Mouse (Mus musculus): ENCODE data around the gene Cenpm.
"Not testable (repeated sequence)": the region's sequence is repeated elsewhere in the genome, so short reads cannot be mapped to it uniquely, and the experiment has no call there.

The Cenpm gene

DNA sequence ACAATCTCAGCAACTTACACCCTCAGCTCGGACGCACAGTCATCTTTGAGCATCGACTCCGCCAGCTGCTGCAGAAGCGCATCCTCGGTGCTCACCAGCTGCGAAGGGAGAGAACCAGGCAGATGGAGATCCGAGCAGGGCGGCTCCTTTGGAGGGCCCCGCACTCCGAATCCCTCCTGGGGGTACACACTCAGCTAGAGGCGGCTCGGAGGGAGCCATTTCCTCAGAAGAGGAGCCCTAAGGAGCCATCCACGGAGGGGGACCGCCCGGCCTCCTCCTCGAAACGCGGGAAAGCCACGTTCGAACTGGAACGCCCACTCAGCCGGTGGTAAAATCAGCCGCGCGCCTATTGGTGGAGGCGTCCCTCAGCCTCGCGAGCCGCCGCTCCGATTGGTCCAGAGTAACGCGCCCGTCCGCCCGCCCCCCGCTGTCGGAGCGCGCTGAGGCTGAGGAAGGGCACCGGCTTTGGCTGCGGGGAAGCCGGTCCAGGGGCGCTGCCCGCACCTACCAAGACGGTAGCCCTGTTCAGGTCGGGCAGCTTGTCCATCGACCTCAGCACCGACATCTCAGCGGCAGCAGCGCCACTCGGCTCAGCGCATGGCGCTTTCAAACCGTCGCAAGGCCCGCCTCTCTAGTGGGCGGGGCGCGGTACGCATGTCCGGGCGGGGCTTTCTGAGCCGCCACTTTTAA, at the start of gene Cenpm:
Gene Cenpm, minus strand, starts transcription at position 634 of the 690 bp plus-strand sequence.
- peak; percentile 68 for DNase-seq (ENCODE audit: low read depth, low spot score)

DNA sequence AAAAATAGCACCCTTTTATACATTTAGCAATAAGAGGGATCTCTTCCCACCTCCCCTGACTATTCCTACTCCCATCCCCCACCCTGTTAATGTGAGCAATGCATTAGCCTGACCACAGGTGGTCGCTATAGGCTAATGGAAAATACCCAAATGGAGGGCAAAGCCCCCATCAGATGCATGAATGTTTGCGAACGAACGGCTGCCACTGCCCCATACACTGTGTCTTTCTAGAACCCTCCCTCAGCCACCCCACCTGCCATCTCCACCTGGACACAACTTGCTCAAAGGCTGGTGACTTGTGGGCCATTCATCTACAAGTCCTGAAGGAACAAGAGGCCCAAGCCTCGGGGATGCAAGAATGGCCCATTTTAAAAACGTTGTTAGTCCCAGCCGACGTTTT, 49.5 kb upstream of the Cenpm start:
- DNase-seq (ENCODE audit: low read depth, low spot score) = no peak

DNA sequence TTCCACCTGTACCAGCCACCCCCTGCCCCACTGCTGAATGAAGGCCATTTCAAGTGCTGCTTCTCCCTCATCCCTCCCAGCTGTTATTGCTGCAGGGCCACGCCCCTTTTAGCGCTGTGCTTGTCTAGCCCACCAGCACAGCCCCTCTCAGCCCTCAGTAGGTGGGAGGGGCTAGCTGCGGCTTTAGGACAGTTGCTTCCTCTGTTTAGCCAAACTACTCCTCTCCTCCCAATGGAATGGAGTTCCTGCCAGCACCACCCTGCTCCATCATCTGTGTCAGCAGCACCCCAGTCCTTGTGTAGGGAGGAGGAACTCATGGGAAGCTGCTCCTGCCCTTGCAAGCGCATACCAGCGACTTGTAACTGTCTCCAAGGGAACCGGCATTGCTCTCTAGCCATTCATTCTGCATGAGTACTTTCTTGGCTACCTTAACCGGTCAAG, 48.7 kb upstream of the Cenpm start:
- DNase-seq (ENCODE audit: low read depth, low spot score) = no peak

DNA sequence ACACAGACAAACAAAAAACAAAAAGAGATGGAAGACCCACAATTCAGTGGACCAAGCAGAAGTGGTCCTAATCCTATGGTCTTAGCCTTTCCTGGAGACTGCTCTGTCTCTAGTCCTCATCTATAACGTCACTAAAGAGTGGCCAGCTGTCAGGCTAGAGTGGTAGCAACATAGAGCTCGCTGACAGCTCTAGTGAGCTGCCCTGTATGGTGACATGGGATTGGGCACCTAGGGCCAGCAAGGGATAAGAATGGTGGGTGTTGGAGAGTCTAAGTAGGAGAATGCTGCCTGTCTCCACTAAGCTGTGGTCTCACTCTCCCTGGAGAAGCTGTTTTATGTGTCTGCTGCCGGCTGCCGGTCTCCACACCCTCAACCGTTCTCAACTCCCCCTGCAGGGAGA, 48.3 kb upstream of the Cenpm start:
- DNase-seq (ENCODE audit: low read depth, low spot score) = no peak

DNA sequence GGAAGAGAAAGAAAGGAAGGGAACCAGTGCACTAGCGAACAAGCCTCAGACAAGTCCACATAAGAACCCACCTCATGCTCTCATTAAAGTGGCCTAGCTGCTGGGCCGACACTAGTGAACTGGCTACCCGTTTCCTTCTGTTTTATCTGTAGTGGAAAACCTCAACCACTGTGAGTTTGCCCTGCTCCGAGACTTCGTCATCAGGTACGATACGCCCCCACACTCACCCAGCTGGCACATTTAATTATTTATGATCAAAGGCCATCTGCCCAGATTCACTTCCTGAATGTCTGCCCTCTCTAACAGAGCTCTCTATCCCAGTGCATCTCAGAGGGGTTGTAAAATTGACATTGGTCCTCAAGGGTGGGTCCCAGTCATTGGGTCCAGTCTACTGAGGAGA, 45.7 kb upstream of the Cenpm start:
- no peak for DNase-seq (ENCODE audit: low read depth, low spot score)

DNA sequence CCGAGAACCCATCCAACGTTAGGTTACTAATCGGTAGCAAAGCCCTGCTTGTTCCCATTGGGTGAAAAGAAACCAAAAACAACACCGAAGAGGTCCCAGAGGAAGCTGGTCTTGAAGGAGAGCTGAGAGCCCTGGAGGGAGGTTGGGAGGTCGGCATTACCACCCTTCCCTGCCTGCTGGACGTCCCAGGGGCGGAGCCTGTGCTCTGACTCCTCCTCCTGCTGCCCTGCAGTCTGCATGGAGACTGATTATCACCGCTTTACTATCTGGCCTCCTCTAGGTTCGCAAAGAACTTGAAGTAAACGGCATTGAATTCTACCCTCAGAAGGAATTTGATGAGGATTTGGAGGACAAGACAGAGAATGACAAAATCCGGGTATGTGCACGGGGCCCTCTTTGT, 41.6 kb upstream of the Cenpm start:
- DNase-seq (ENCODE audit: low read depth, low spot score) = no peak

DNA sequence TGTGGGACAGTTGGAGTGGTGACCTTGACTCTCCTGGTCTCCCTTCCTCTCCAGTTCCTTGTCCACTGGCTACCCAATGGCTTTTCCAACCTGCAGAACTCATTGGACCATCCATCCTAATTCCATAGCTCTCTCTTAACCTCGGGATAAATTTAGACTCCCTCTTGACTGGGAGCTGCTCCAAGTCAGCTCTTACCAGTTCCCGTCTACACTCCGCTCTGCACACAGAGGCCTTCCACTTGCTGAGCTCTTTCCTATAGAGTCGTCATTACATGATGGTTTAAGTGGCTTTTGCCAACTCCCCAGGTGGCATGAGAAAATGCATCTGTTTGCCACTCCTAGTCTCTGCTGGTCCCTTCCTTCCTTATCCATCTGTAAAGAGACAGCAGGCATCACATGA, 36.1 kb upstream of the Cenpm start:
- no peak for DNase-seq (ENCODE audit: low read depth, low spot score)

DNA sequence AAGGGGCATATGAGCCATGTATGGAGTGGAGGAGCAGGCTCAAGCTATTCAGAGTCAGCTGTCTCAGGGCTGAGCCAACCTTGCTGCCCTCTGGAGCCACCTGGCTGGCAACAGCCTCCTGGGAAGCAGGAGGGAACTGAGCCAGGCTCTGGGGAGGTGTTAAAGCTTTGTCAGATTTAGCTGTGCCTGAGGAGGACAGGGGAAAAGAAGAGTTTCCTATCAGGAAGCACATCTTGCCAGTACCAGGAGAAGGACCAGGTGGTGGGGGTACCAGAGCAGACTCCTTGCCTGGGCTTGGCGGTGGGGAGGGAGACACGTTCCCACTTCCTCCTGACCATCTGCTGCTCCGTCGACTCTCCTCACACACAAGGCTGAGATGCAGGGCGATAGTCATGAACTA, 33.0 kb upstream of the Cenpm start:
- no peak for DNase-seq (ENCODE audit: low read depth, low spot score)

DNA sequence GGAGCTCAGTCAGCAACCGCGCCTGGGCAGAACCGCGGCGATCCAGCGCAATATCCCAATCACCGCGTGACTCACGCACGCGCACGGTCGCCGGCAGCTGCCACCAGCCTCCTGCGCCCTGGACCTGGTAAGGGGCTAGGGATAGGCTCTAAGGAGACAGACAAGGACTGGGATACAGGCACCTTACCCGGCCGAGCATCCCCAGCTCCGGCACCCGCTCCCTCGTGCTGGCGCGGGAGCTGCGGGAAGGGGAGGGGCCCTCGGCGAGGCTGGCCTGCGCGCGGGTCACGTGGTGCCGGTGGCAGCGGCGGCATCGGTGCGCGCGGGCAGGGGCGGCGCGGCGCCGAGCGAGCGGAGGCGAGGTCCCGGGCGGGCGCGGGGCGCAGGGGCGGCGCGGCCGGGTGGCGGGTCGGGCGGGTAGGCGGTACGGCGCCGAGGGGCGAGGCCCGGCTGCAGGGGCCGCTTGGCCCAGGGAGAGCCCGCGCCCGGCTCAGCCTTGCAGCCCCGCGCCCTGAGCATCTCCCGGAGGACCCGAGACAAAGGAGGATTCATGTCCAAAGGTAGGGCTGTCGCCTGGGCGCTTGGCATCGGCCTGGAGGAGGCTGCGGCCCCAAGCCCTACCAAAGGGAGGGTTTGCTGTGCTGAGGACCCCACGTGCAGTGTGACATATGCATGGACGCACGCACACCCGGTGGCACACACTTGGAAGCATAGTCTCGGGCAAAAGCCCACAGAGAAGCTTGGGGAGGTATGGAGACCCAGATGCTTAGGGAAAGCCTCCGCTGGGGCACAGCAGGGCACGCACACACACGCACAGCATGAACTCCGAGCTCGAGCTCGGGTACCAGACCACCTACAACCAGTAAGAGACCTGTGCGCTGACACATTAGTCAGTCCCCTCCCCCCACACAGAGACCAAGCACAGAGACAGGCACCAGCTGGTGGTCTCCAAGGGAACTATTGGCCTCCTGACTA, 30.7 kb upstream of the Cenpm start:
- DNase-seq (ENCODE audit: low read depth, low spot score) = no peak

DNA sequence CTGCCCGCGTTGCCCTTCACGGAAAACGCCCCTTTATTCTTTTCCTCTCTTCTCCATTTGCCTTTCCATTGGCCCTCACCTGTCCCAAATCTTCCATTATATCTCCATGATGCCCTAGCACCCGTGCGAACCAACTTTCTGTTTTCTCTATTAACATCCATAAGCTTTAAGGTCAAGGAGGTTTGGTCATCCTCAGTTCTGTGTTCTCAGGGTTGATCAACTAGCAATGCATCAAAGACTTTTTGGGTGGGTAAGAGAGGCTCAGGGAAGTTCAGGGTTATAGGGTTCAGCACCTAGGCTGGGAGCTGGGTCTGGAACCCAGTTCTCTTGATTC, 30.0 kb upstream of the Cenpm start, which contains the start of gene Sept3:
Gene Sept3, plus strand, starts transcription at position 301 of the 334 bp plus-strand sequence.
- DNase-seq (ENCODE audit: low read depth, low spot score) = no peak

DNA sequence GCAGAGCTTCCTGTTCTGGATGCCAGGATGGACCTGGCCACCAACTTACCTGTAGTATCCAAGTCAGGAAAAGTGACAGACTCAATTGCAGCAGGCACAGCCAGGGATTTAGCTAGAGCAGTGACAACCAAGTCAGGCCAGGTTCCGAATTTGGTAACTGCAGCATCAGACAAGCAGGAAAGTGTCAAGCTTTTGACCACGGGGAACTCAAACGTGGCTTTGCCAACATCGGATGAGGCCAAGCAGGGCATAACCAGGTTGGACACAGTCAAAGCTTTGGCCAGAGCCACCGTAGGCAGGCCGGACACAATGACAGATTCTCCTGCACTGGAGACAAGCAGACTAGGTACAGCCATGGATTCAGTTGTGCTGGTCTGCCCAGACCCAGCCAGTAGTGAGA, 27.7 kb upstream of the Cenpm start:
- no peak for DNase-seq (ENCODE audit: low read depth, low spot score)

DNA sequence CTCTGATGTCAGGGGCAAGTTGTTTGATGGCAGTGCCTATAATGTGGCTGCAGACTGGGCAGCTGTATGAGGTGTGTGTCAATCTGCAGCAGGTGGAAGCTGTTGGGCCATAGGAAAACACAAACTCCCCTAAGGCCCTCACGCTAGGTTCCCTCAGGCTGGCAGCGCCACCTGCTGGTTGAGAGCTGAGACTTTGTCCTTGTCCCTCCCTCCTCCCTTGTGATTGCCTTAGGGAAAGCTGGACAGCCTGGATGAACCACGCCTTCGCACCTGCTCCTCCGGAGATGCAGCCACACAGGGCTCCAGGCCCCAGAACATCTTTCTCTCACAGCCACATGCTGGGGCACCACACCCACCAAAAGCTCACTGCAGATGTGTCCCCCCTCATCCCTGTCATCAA, 26.7 kb upstream of the Cenpm start:
- peak; percentile 53 for DNase-seq (ENCODE audit: low read depth, low spot score)

DNA sequence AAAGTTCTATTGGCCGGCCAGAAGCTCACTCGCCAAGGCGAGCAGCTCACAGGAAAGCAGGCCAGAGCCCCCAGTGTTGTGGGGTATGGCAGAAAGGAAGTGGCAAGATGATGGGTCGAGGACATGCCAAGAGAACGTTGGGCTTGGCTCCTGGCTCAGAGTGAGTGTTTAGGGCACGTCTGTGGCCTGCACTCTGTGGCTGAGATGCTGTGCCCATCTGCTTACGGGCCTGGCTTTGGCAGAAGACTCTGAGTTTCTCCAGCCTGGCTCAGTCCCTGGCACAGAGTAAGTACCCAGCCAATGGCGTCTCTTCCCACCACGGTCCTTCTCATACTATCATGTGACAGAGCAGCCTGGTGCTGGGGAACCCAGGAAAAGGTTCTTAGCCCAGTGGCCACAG, 24.2 kb upstream of the Cenpm start:
- no peak for DNase-seq (ENCODE audit: low read depth, low spot score)

DNA sequence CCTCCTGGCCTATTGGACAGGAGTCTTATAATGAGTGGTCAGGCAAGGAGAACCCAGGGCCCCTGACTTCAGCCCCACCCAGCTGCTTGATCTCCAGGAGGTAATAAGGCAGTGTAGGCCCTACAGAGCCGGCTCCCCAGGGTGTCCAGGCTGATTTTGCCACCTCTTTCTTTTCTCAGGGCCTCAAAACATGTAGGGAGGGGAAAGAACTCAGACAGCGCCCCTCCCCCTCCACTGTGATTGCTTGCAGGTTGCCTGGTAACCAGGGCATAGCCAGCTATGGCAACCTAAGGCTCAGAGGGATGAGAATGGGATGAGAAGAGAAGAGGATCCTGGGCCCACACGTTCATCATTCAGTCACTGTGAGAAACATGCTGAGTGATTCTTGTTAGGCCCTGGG, 23.6 kb upstream of the Cenpm start:
- no peak for DNase-seq (ENCODE audit: low read depth, low spot score)

DNA sequence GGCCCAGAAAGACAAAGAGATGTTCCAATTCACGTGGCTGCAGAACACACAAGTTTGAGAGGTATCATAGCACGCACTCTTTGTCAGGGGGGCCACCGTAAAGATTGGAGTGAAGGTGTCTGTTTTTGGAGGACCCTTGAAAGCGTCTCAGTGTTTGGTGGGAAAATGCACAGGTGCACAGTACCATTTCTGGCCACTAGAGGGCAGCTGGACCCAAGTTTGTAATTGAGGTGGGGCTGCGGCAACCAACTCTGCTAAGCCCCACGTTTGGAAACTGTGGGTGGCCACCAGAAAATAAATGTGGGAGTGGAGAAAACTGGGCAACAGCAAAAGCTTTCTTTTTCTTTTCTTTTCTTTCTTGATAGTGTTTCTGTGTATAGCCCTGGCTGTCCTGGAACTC, 21.8 kb upstream of the Cenpm start:
- DNase-seq (ENCODE audit: low read depth, low spot score) = peak; percentile 30

DNA sequence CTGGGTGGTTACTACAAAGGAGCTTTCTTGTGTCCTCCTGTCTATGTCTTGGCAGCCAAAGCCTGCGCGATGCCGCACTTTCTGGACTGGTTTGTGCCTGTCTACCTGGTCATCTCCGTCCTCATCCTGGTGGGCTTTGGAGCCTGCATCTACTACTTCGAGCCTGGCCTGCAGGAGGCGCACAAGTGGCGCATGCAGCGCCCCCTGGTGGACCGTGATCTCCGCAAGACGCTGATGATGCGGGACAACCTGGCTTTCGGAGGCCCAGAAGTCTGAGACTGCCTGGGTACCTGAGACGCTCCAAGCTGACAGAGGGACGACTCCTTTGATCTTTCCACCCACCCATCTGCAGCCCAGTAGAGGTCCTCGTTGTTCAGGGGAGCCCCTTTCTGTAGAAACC, 15.0 kb upstream of the Cenpm start:
- DNase-seq (ENCODE audit: low read depth, low spot score) = no peak

DNA sequence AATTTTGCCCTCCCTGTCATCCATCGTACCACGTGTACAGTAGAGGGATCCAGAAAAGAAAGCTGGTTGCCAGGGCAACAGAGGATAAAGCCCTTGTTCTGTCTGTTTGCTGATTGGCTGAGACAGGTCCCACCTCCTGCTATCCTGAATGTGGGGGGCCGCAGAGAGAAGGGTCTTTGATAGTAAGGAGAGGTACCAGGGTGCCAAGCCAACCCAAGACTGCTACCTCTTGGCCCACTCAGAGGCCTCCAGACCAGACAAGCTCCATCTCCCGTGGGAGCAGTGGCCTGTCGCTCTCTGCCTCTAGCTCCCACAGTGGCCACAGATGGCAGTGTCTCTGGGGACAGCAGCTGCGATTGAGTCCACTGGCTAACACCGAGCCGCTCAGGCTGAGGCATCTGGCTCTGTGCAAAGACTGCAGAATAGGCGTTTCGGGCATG, 11.4 kb upstream of the Cenpm start:
- DNase-seq (ENCODE audit: low read depth, low spot score) = peak; percentile 56

DNA sequence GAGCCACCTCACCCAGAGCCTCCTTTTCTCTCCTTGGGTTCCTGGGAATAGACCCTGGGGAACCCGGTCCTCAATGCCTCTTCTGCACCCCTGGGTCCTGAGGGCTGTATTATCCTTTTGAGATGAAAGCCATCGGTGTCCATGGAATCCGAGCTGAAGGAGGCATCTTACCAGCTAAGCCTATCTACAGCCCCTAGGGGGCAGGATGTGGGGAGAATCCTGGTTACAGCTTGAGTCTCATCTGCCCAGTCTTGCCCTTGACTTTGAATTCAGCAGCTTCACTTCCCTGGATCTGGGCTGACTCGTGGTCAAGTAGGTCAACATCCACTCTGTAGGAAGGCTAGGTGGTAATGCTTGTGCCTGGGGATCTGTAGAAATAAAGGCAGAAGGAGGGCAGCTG, 10.7 kb upstream of the Cenpm start:
- no peak for DNase-seq (ENCODE audit: low read depth, low spot score)

DNA sequence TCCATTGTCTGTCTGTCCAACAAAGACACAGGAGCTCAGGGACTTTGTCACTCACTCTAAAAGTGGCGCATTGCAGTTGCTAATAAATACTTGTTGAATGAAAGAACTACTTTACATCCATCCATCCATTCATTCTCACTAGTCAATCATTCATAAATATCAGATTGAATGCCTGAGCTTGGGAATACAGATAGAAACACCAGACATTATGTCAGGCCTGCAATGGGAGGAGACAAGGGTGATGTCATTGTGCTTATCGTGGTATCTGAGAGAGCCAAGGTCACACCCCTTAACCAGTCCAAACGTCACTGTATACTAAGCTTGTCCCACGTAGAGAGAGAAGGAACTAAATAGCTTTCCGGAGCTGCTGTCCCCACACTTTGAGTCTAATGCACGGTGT, 7.5 kb upstream of the Cenpm start, which contains the start of gene 1500009C09Rik:
Gene 1500009C09Rik, plus strand, starts transcription at position 301 of the 400 bp plus-strand sequence.
- no peak for DNase-seq (ENCODE audit: low read depth, low spot score)

DNA sequence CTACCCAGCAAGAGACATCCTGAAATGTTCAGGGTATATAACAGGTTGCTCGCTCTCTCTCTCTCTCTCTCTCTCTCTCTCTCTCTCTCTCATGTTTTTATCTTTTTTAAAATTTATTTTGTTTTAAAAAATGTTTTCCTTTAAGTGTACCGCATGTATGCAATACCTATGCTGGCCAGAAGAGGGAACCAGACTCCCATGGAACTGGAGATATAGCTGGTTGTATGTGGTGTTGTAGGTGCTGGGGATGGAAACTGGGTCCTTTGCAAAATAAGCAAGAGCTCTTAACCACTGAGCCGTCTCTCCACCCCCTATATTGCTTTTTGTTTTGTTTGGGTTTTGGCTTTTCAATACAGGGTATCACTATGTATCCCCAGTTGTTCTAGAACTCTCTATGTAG, 7.0 kb upstream of the Cenpm start:
- DNase-seq (ENCODE audit: low read depth, low spot score) = no peak

DNA sequence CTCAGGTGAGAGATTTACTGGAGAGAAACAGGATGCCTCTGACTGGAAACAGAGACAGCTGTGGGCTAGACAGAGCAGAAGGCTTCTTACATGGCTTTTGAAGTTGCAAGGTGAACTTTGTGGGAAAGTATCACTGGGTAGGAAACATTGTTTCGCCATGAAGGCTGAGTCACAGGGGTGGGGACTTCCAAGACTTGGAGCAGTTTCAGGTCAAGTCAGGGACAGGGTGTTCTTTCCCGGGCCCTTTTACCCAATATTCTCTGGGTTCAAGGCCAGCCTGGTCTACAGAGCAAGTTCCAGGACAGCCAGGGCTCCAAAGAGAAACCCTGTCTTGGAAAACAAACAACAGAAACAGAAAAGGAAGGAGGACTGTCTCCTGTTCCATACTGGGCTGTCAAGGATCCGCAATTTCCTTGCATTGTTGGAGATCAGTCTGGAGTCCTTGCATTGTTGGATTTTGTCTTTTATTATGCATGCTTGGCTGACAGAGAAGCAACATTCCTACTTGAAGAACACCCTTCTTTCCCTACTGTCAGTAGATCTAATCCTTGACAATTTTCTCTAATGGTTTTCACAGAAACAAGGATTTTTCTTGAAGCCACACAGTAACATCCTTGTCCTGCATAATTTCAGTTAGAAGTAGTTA, 2.7 kb upstream of the Cenpm start:
- DNase-seq (ENCODE audit: low read depth, low spot score) = no peak

DNA sequence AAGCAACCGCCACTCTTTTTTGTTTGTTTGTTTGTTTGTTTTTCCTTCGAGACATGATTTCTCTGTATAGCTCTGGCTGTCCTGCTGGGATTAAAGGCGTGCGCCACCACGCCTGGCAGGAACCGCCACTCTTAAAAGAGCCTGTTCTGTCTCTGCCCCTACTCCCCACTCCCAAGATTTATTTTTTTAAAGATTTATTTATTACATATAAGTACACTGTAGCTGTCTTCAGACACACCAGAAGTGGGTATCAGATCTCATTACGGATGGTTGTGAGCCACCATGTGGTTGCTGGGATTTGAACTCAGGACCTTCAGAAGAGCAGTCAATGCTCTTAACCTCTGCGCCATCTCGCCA, 235 bp upstream of the Cenpm start:
- DNase-seq (ENCODE audit: low read depth, low spot score) = not testable (repeated sequence)

Measured in retina, adult 2 months (tissue).